ENCODE assay signal across 7 mouse cellular contexts in genomic region chr10:4266931-4267310, GRCm38 (mm10). TPM values are rescaled to one million over a fixed set of nuclear protein-coding genes. Genes with fewer than 3 reads are reported as not detected.
DNase-seq lines count a peak whose midpoint lies in the region; ATAC-seq and TF ChIP-seq lines count a peak whose summit lies in the region.

No protein-coding gene starts in this region.

- no peak for TF ChIP-seq POLR2A in testis, adult 2 months (IDR thresholded peaks at IDR 0.05; ENCODE audit: control insufficient read depth, low read depth, low read length)

- no peak for ATAC-seq in heart, embryonic 13.5 days (ENCODE audit: extremely low read depth, insufficient number of reproducible peaks, low FRiP score, low TSS enrichment)
- ATAC-seq in midbrain, embryonic 13.5 days, result peak; percentile 66

- 1% methylated on average over 11 of the region's 11 CpGs for WGBS in heart, embryonic 13.5 days
- WGBS in midbrain, embryonic 13.5 days, result 2% methylated on average over 11 of the region's 11 CpGs

- H3K4me2 ChIP-seq in heart, embryonic 13.5 days, result peak overlapping the region; percentile 96
- peak overlapping the region; percentile 88 for H3K4me2 ChIP-seq in midbrain, embryonic 13.5 days (replicated peaks)

- H3K4me3 ChIP-seq in heart, embryonic 13.5 days, result peak overlapping the region; percentile 79
- H3K4me3 ChIP-seq in midbrain, embryonic 13.5 days (replicated peaks), result peak overlapping the region; percentile 76
- peak overlapping the region; percentile 62 for H3K4me3 ChIP-seq in testis, adult 2 months (ENCODE audit: control insufficient read depth, low read depth, low read length)

- peak overlapping the region; percentile 44; the same call in 1 of the 2 replicates for H3K27ac ChIP-seq in heart, embryonic 13.5 days (replicated peaks)
- H3K27ac ChIP-seq in midbrain, embryonic 13.5 days, result peak overlapping the region; percentile 70
- peak overlapping the region; percentile 27 for H3K27ac ChIP-seq in testis, adult 2 months (ENCODE audit: control insufficient read depth, insufficient read depth, low read depth, low read length)

- H3K36me3 ChIP-seq in heart, embryonic 13.5 days, result no peaks in the 10 kb centered on the region
- H3K36me3 ChIP-seq in midbrain, embryonic 13.5 days, result no peaks in the 10 kb centered on the region
- H3K36me3 ChIP-seq in testis, adult 2 months (ENCODE audit: control insufficient read depth, insufficient read depth, low read length), result no peaks in the 10 kb centered on the region

- H3K9ac ChIP-seq in heart, embryonic 13.5 days, result peak overlapping the region; percentile 85
- H3K9ac ChIP-seq in midbrain, embryonic 13.5 days (replicated peaks), result peak overlapping the region; percentile 79

- TF ChIP-seq CTCF in testis, adult 2 months (IDR thresholded peaks at IDR 0.05; ENCODE audit: control insufficient read depth, insufficient read depth, insufficient replicate concordance, low read depth, low read length), result no peak

- H3K9me3 ChIP-seq in heart, embryonic 13.5 days, result no peaks in the 10 kb centered on the region
- H3K9me3 ChIP-seq in midbrain, embryonic 13.5 days, result no peaks in the 10 kb centered on the region

- peaks cover 15% of the 10 kb centered on the region for H3K4me1 ChIP-seq in heart, embryonic 13.5 days
- H3K4me1 ChIP-seq in midbrain, embryonic 13.5 days (replicated peaks), result peaks cover 18% of the 10 kb centered on the region
- H3K4me1 ChIP-seq in testis, adult 2 months (ENCODE audit: control insufficient read depth, insufficient read depth, low read length), result peaks cover 4% of the 10 kb centered on the region

- no peaks in the 10 kb centered on the region for H3K27me3 ChIP-seq in heart, embryonic 13.5 days (replicated peaks)
- no peaks in the 10 kb centered on the region for H3K27me3 ChIP-seq in midbrain, embryonic 13.5 days
- H3K27me3 ChIP-seq in testis, adult 2 months (ENCODE audit: control insufficient read depth, insufficient read depth, low read length), result no peaks in the 10 kb centered on the region

- peak; percentile 26 for DNase-seq in urinary bladder, adult 2 months (ENCODE audit: low spot score)
- no peak for DNase-seq in urinary bladder, postnatal 25 days (ENCODE audit: low spot score)
- DNase-seq in cerebellum, postnatal 10 days, result peak; percentile 76 to 78
- DNase-seq in kidney, postnatal 4 days, result peak; percentile 52 to 64

RNA-seq across cellular contexts. Expression of gene Akap12, which starts 0.7 kb away (rescaled TPM):
- 74.0 and 110 TPM in 2 replicates for polyA plus RNA-seq in urinary bladder, adult 2 months (2012; rRNA removed)
- polyA plus RNA-seq in heart, embryonic 13.5 days (2015; fragmentation: Nextera tagmentation; extraction: Ambion mirVana), result 35.3 and 42.6 TPM in 2 replicates
- 29.2 and 30.0 TPM in 2 replicates for polyA plus RNA-seq in midbrain, embryonic 13.5 days (2015; fragmentation: Nextera tagmentation; extraction: Ambion mirVana)
- 427 and 446 TPM in 2 replicates for polyA plus RNA-seq in testis, adult 2 months (2012; rRNA removed)
